Mouse (Mus musculus): ENCODE results near the gene Sdhaf1. TPM values are rescaled to one million over a fixed set of nuclear protein-coding genes. Genes with fewer than 3 reads are reported as not detected.

Sdhaf1 gene
- polyA plus RNA-seq (2015; fragmentation: Nextera tagmentation; extraction: Ambion mirVana), result 18.0 and 22.9 TPM in 2 replicates

- ATAC-seq (ENCODE audit: low read depth), result no peak
- H3K4me2 ChIP-seq, result peak within 1 kb of the TSS; percentile 78
- 75% methylated on average over 3 of the region's 3 CpGs for WGBS
- peak within 1 kb of the TSS; percentile 89 for H3K4me3 ChIP-seq
- peak within 1 kb of the TSS; percentile 73 for H3K27ac ChIP-seq (replicated peaks)
- peaks cover 22% of the 10 kb centered on the region for H3K27me3 ChIP-seq
- H3K36me3 ChIP-seq, result 0 out of 2 replicates have a peak, but pooled peaks cover 5% of the 10 kb centered on the region
- no peaks in the 10 kb centered on the region for H3K9me3 ChIP-seq
- peak within 1 kb of the TSS; percentile 92; the same call in 1 of the 2 replicates for H3K9ac ChIP-seq
- H3K4me1 ChIP-seq (replicated peaks), result peaks cover 29% of the 10 kb centered on the region
Observed at GRCm38 (mm10) chr7:30323795-30324194, at the start of gene Sdhaf1. TSS of gene Sdhaf1 (minus strand) at chr7:30323895.

- Histone ChIP-seq H3K36me3 (no peaks in the 10 kb centered on the region), H3K4me3 (no peak overlapping the region), H3K4me2 (no peak overlapping the region), H3K9ac (no peak overlapping the region), H3K27ac (replicated peaks) (no peak overlapping the region), H3K4me1 (replicated peaks) (peaks cover 10% of the 10 kb centered on the region), H3K27me3 (peaks cover 19% of the 10 kb centered on the region), H3K9me3 (no peaks in the 10 kb centered on the region)
- 63% methylated on average over 2 of the region's 2 CpGs for WGBS
- ATAC-seq (ENCODE audit: low read depth), result no peak
Observed at GRCm38 (mm10) chr7:30367466-30367865, 43.8 kb upstream of the Sdhaf1 start.

- Histone ChIP-seq H3K9me3 (no peaks in the 10 kb centered on the region), H3K9ac (peak overlapping the region; percentile 96), H3K4me1 (replicated peaks) (peaks cover 51% of the 10 kb centered on the region), H3K4me2 (peak overlapping the region; percentile 83), H3K27ac (replicated peaks) (peak overlapping the region; percentile 54), H3K4me3 (peak overlapping the region; percentile 70), H3K36me3 (peaks cover 17% of the 10 kb centered on the region), H3K27me3 (peaks cover 19% of the 10 kb centered on the region)
- ATAC-seq (ENCODE audit: low read depth), result peak; percentile 45
- WGBS, result 67% methylated on average over 6 of the region's 6 CpGs
Observed at GRCm38 (mm10) chr7:30363344-30363738, 39.6 kb upstream of the Sdhaf1 start.

- H3K27me3 ChIP-seq, result peaks cover 19% of the 10 kb centered on the region
- H3K4me1 ChIP-seq (replicated peaks), result peaks cover 57% of the 10 kb centered on the region
- peak within 1 kb of the TSS; percentile 96 for H3K9ac ChIP-seq
- ATAC-seq (ENCODE audit: low read depth), result peak; percentile 83
- no peaks in the 10 kb centered on the region for H3K9me3 ChIP-seq
- peaks cover 22% of the 10 kb centered on the region for H3K36me3 ChIP-seq
- H3K27ac ChIP-seq (replicated peaks), result peak within 1 kb of the TSS; percentile 54
- WGBS, result 1% methylated on average over 51 of the region's 55 CpGs
- peak within 1 kb of the TSS; percentile 70 for H3K4me3 ChIP-seq
- H3K4me2 ChIP-seq, result peak within 1 kb of the TSS; percentile 83
Observed at GRCm38 (mm10) chr7:30362652-30363343, 39.1 kb upstream of the Sdhaf1 start, which contains the start of gene Lrfn3. TSS of gene Lrfn3 (minus strand) at chr7:30362772.

- peak overlapping the region; percentile 83 for H3K4me2 ChIP-seq
- H3K9me3 ChIP-seq, result no peaks in the 10 kb centered on the region
- H3K27ac ChIP-seq (replicated peaks), result no peak overlapping the region
- peaks cover 10% of the 10 kb centered on the region for H3K27me3 ChIP-seq
- WGBS, result 93% methylated on average over 17 of the region's 17 CpGs
- peak overlapping the region; percentile 60; the same call in 1 of the 2 replicates for H3K9ac ChIP-seq
- peak overlapping the region; percentile 21 for H3K4me3 ChIP-seq
- H3K36me3 ChIP-seq, result peaks cover 46% of the 10 kb centered on the region
- H3K4me1 ChIP-seq (replicated peaks), result peaks cover 68% of the 10 kb centered on the region
- ATAC-seq (ENCODE audit: low read depth), result no peak
Observed at GRCm38 (mm10) chr7:30360028-30360427, 36.3 kb upstream of the Sdhaf1 start.

GRCm38 (mm10) chr7:30359276-30359865, 35.7 kb upstream of the Sdhaf1 start:
- Histone ChIP-seq H3K4me3 (peak overlapping the region; percentile 21), H3K4me1 (replicated peaks) (peaks cover 71% of the 10 kb centered on the region), H3K27me3 (peaks cover 3% of the 10 kb centered on the region; the same call in 1 of the 2 replicates), H3K9me3 (no peaks in the 10 kb centered on the region), H3K36me3 (peaks cover 53% of the 10 kb centered on the region), H3K27ac (replicated peaks) (no peak overlapping the region), H3K4me2 (peak overlapping the region; percentile 83), H3K9ac (peak overlapping the region; percentile 60)
- 55% methylated on average over 31 of the region's 31 CpGs for WGBS
- no peak for ATAC-seq (ENCODE audit: low read depth)

GRCm38 (mm10) chr7:30358378-30359186, 34.9 kb upstream of the Sdhaf1 start:
- Histone ChIP-seq H3K36me3 (peaks cover 54% of the 10 kb centered on the region), H3K9me3 (no peaks in the 10 kb centered on the region), H3K4me1 (replicated peaks) (peaks cover 76% of the 10 kb centered on the region), H3K4me3 (peak overlapping the region; percentile 21; the same call in 1 of the 2 replicates), H3K27me3 (no peaks in the 10 kb centered on the region), H3K9ac (peak overlapping the region; percentile 60), H3K4me2 (peak overlapping the region; percentile 83), H3K27ac (replicated peaks) (no peak overlapping the region)
- ATAC-seq (ENCODE audit: low read depth), result no peak
- WGBS, result 40% methylated on average over 7 of the region's 7 CpGs

- no peak for ATAC-seq (ENCODE audit: low read depth)
- H3K4me1 ChIP-seq (replicated peaks), result peaks cover 36% of the 10 kb centered on the region
Observed at GRCm38 (mm10) chr7:30354059-30354458, 30.4 kb upstream of the Sdhaf1 start.

GRCm38 (mm10) chr7:30353279-30353822, 29.7 kb upstream of the Sdhaf1 start:
- no peak overlapping the region; the same call in 1 of the 2 replicates for H3K27ac ChIP-seq (replicated peaks)

More at GRCm38 (mm10) chr7:30354059-30354458, 30.4 kb upstream of the Sdhaf1 start:
- Histone ChIP-seq H3K36me3 (peaks cover 38% of the 10 kb centered on the region), H3K4me3 (no peak overlapping the region), H3K27me3 (peaks cover 13% of the 10 kb centered on the region), H3K4me2 (no peak overlapping the region), H3K9me3 (no peaks in the 10 kb centered on the region), H3K27ac (replicated peaks) (no peak overlapping the region; the same call in 1 of the 2 replicates), H3K9ac (no peak overlapping the region)
- 81% methylated on average over 4 of the region's 4 CpGs for WGBS

GRCm38 (mm10) chr7:30347828-30348227, 24.1 kb upstream of the Sdhaf1 start:
- Histone ChIP-seq H3K4me3 (peak overlapping the region; percentile 13; the same call in 1 of the 2 replicates), H3K4me1 (replicated peaks) (peaks cover 15% of the 10 kb centered on the region), H3K27ac (replicated peaks) (no peak overlapping the region), H3K36me3 (no peaks in the 10 kb centered on the region), H3K9ac (peak overlapping the region; percentile 38; the same call in 1 of the 2 replicates), H3K4me2 (peak overlapping the region; percentile 46), H3K27me3 (peaks cover 57% of the 10 kb centered on the region), H3K9me3 (no peaks in the 10 kb centered on the region)
- ATAC-seq (ENCODE audit: low read depth), result peak; percentile 56
- 1% methylated on average over 30 of the region's 30 CpGs for WGBS

More at GRCm38 (mm10) chr7:30353279-30353822, 29.7 kb upstream of the Sdhaf1 start:
- 18% methylated on average over 6 of the region's 6 CpGs for WGBS
- no peak overlapping the region for H3K4me3 ChIP-seq
- H3K9me3 ChIP-seq, result no peaks in the 10 kb centered on the region
- 0 out of 2 replicates have a peak, but pooled peaks have one; percentile 48 for ATAC-seq (ENCODE audit: low read depth)
- peaks cover 29% of the 10 kb centered on the region for H3K4me1 ChIP-seq (replicated peaks)
- H3K36me3 ChIP-seq, result peaks cover 36% of the 10 kb centered on the region
- H3K27me3 ChIP-seq, result peaks cover 20% of the 10 kb centered on the region
- no peak overlapping the region for H3K4me2 ChIP-seq
- no peak overlapping the region for H3K9ac ChIP-seq

GRCm38 (mm10) chr7:30346635-30347379, 23.1 kb upstream of the Sdhaf1 start:
- no peak overlapping the region for H3K4me3 ChIP-seq
- no peak for ATAC-seq (ENCODE audit: low read depth)
- 28% methylated on average over 21 of the region's 21 CpGs for WGBS

More at GRCm38 (mm10) chr7:30346635-30347379, 23.1 kb upstream of the Sdhaf1 start:
- Histone ChIP-seq H3K9me3 (no peaks in the 10 kb centered on the region), H3K36me3 (no peaks in the 10 kb centered on the region), H3K4me2 (no peak overlapping the region), H3K27ac (replicated peaks) (no peak overlapping the region), H3K9ac (no peak overlapping the region), H3K4me1 (replicated peaks) (peaks cover 15% of the 10 kb centered on the region), H3K27me3 (peaks cover 62% of the 10 kb centered on the region)
